Mouse (Mus musculus) splenic B cell, adult 2 months (primary cell): ENCODE results near the gene Eng.

ENCODE experiments used
- DNase-seq: peaks from one replicate; pipeline ENCODE4 v3.0.0-alpha.2; 2011; ENCODE audit warnings: low read depth, low spot score
- H3K27me3 ChIP-seq: 2 replicates; pipeline ENCODE4 v1.6.1; 2012; ENCODE audit warnings: mild to moderate bottlenecking, low read length, moderate library complexity, mixed read lengths; ENCODE audit not compliant: control insufficient read depth, poor library complexity, insufficient read depth, severe bottlenecking
- H3K36me3 ChIP-seq: 2 replicates; pipeline ENCODE4 v1.6.1; 2012; ENCODE audit warnings: mild to moderate bottlenecking, low read length, moderate library complexity, mixed read lengths; ENCODE audit not compliant: control insufficient read depth, poor library complexity, insufficient read depth, severe bottlenecking

Gene Eng

DNA sequence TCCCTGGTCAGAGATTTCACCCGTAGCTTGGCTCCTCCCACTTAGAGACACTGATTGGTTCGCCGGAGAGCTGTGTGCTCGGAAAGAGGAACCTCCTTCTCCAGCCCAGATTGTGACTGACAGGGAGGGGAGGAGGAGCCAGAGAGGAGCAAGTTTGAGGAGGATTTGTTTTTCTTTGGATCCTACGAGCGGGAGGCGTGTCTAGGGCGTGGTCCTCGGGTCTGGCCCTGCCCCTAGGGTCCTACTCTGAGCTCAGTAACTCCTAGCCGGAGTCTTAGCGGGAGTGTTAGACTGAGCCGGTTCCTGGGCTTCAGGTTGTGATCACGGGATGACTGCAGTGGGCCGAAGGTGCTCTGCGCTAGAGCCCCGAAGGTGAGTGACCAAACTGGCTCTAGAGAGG is 81.0 kb downstream of the Eng start:
- Histone ChIP-seq H3K36me3 (peaks cover 11% of the 10 kb centered on the region), H3K27me3 (no peaks in the 10 kb centered on the region)
- peak; percentile 92 for DNase-seq

- H3K36me3 ChIP-seq: peaks cover 11% of the 10 kb centered on the region
- no peak for DNase-seq
- H3K27me3 ChIP-seq: no peaks in the 10 kb centered on the region
These were observed 82.1 kb downstream of the Eng start for GRCm38 (mm10) chr2:32728463-32728862.

DNA sequence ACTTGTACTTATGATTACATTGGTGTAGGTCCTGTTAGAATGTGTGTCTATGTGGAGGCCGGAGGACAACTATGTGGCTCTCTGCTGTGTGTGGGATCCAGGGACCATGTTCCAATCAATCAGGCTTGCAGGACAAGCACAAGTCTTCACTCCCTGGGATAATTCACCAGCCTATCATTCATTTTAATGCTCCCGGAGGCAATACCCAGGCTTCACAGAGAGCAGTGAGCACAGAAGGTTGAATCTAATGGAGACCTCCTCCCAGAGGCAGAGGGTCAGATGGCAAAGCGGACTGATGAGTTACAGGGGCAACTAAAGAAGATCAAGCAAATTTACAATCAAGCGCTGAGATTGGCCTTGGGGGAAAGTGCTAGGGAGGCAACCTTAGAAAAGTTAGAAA is 83.2 kb downstream of the Eng start:
- Histone ChIP-seq H3K27me3 (no peaks in the 10 kb centered on the region), H3K36me3 (peaks cover 10% of the 10 kb centered on the region)
- DNase-seq: no peak

DNA sequence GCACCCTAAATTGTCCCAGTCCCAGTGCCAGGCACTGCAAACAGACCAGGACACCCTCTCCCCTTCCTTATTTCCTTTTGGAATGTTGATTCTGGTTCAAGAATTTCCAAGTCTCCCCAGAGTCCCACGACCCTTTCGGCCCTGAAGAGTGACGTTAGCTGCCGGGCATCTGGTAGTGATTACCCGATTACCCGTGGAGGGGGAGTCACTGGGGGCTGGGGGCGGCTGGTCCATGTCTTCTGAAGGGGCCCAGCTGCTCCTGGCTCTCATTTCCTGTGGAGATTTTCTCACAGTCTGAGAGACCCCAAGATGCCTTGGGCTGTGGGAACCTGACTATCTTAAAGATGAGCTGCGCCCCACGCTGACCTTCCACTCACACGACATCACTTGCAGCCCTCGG is 84.5 kb downstream of the Eng start:
- H3K27me3 ChIP-seq: no peaks in the 10 kb centered on the region
- peaks cover 8% of the 10 kb centered on the region for H3K36me3 ChIP-seq
- no peak for DNase-seq

GRCm38 (mm10) chr2:32731911-32732310 is 85.5 kb downstream of the Eng start:
- H3K36me3 ChIP-seq: peaks cover 5% of the 10 kb centered on the region
- no peaks in the 10 kb centered on the region for H3K27me3 ChIP-seq
- DNase-seq: no peak
